Mouse (Mus musculus): ENCODE measurements around the gene Cck. TPM values are rescaled to one million over a fixed set of nuclear protein-coding genes. Genes with fewer than 3 reads are reported as not detected.
A peak's percentile ranks its signal among the peaks of the same experiment; 100 is the strongest.
"Not testable (repeated sequence)": the region's sequence is repeated elsewhere in the genome, so short reads cannot be mapped to it uniquely, and the experiment has no call there.

Cck gene
- total and polyA plus RNA-seq, 2 experiments from 2014 or later: 0.29 TPM; not detected in 1

DNA sequence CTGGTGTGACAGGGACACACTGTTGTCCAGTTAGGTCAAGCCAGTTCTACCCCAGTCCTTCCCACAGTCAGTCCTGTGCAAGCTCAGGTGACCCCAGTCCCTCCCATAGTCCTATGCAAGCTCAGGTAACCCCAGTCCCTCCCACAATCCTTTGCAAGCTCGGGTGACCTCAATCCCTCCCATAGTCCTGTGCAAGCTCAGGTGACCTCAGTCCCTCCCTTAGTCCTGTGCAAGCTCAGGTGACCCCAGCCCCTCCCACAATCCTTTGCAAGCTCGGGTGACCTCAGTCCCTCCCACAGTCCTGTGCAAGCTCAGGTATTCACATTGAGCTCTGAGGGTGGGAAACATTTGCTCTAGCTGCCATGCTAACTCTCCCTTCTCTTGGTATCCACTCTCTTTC is 35.5 kb downstream of the Cck start:
- Histone ChIP-seq H3K4me2 (ENCODE audit: low read depth, low read length) (no peak overlapping the region), H3K9me3 (replicated peaks; ENCODE audit: control insufficient read depth, low read length) (no peaks in the 10 kb centered on the region), H3K4me1 (ENCODE audit: control insufficient read depth, insufficient read depth) (no peaks in the 10 kb centered on the region), H3K36me3 (replicated peaks; ENCODE audit: control insufficient read depth, insufficient read depth, low read length) (peaks cover 82% of the 10 kb centered on the region), H3K27me3 (ENCODE audit: control insufficient read depth, insufficient read depth, low read length) (no peaks in the 10 kb centered on the region), H3K27ac (ENCODE audit: low read depth) (no peak overlapping the region), H3K9ac (replicated peaks; ENCODE audit: low read depth, low read length) (no peak overlapping the region), H3K4me3 (ENCODE audit: low read depth, low read length) (no peak overlapping the region)
- TF ChIP-seq EP300 (IDR thresholded peaks at IDR 0.05; ENCODE audit: low read depth) (no peak), CTCF (IDR thresholded peaks at IDR 0.05; ENCODE audit: low read depth) (no peak)
- ATAC-seq (ENCODE audit: insufficient read depth, low read depth) (0 out of 2 replicates have a peak, but pooled peaks have one; percentile 29), DNase-seq (ENCODE audit: low spot score) (no peak)
- WGBS: 77% methylated on average over 2 of the region's 2 CpGs

DNA sequence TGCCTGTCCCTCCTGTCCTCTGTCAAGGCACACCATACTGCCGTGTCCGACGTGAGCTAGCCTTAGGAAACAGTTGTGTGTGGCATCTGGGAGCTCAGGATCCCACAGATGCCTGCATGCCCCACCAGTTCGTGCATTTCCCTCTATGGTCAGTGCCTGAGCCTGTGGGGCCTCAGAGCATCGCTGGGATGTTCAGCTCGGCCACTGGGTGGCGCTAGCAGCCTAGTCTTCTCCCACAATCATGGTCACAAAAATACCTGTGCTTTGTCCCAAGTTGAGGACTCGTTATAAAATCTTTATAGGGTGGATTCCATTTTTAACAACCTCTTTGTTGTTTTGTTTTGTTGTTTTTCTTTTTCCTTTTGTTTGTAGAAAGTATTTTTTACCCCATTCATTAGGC is 37.0 kb downstream of the Cck start:
- no peak overlapping the region for H3K9ac ChIP-seq (replicated peaks; ENCODE audit: low read depth, low read length)
- TF ChIP-seq CTCF (IDR thresholded peaks at IDR 0.05; ENCODE audit: low read depth) (peak; percentile 71), EP300 (IDR thresholded peaks at IDR 0.05; ENCODE audit: low read depth) (no peak)
- peaks cover 89% of the 10 kb centered on the region for H3K36me3 ChIP-seq (replicated peaks; ENCODE audit: control insufficient read depth, insufficient read depth, low read length)
- no peaks in the 10 kb centered on the region for H3K9me3 ChIP-seq (replicated peaks; ENCODE audit: control insufficient read depth, low read length)
- H3K27me3 ChIP-seq (ENCODE audit: control insufficient read depth, insufficient read depth, low read length): no peaks in the 10 kb centered on the region
- no peaks in the 10 kb centered on the region for H3K4me1 ChIP-seq (ENCODE audit: control insufficient read depth, insufficient read depth)
- no peak overlapping the region for H3K27ac ChIP-seq (ENCODE audit: low read depth)
- ATAC-seq (ENCODE audit: insufficient read depth, low read depth) (no peak; the same call in 1 of the 2 replicates), DNase-seq (ENCODE audit: low spot score) (peak; percentile 45)
- H3K4me2 ChIP-seq (ENCODE audit: low read depth, low read length): no peak overlapping the region
- 31% methylated on average over 8 of the region's 8 CpGs for WGBS
- H3K4me3 ChIP-seq (ENCODE audit: low read depth, low read length): no peak overlapping the region

DNA sequence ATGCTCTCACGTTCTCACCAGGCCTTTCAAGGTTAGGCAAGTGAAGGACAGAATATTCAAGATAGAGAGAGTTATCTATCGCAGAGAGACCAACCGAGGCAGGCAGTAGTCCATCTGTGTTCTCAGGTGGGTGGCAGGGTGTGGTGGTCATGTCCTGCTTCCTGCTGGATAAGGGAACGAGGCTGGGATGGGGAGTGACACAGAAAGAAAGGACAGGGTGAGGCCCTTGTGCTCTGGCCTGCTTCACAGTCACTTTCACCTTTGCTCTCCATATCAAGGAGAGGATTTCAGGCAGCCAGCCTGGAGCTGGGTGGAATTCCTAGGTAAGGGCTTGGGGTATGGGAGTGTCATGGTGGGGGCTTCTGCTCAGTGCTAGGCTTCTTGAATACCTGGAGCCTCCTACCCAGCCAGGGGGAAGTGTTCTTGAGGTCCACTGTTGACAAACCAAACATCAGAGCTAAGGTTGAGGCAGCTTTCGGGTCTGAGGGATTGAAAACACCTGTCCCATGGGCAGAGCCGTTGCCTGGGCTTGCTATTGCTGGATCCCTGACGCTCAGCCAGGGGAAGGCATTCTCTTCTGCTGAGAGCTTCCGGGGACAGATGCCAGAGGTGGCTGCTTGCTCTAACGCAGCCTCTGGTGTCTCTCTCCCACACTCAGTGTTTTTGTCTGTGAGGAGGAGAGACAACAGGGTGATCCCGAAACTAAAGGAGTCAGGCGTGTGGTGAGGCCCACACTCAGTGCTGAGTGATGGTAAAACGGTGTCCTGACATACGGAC is 38.6 kb downstream of the Cck start:
- DNase-seq (ENCODE audit: low spot score) (peak; percentile 19), ATAC-seq (ENCODE audit: insufficient read depth, low read depth) (no peak)
- Histone ChIP-seq H3K9ac (replicated peaks; ENCODE audit: low read depth, low read length) (no peak overlapping the region), H3K4me3 (ENCODE audit: low read depth, low read length) (no peak overlapping the region), H3K36me3 (replicated peaks; ENCODE audit: control insufficient read depth, insufficient read depth, low read length) (peaks cover 88% of the 10 kb centered on the region), H3K27ac (ENCODE audit: low read depth) (no peak overlapping the region), H3K27me3 (ENCODE audit: control insufficient read depth, insufficient read depth, low read length) (no peaks in the 10 kb centered on the region), H3K4me2 (ENCODE audit: low read depth, low read length) (no peak overlapping the region), H3K4me1 (ENCODE audit: control insufficient read depth, insufficient read depth) (no peaks in the 10 kb centered on the region), H3K9me3 (replicated peaks; ENCODE audit: control insufficient read depth, low read length) (no peaks in the 10 kb centered on the region)
- TF ChIP-seq CTCF (IDR thresholded peaks at IDR 0.05; ENCODE audit: low read depth) (no peak), EP300 (IDR thresholded peaks at IDR 0.05; ENCODE audit: low read depth) (no peak)
- 55% methylated on average over 13 of the region's 13 CpGs for WGBS

DNA sequence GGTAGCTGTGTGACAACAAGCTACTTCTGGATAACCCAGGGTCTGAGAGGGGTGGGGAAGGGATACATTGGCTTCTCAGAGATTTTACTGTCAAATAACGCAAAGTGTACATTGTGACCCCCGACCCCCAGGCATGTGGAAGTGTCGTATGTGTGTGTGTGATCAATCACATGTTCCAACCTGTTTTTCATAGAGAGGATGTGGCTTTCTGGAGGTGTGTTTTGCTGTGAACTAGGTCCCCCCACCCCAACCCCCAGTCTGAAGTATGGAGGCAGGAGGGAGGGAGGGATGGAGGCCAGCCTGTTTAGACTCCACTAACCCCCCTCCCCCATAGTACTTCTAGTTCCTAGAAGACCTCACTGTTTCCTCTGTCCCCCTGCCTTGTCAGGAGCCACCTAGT is 40.6 kb downstream of the Cck start:
- Histone ChIP-seq H3K27ac (ENCODE audit: low read depth) (no peak overlapping the region), H3K9ac (replicated peaks; ENCODE audit: low read depth, low read length) (no peak overlapping the region), H3K4me1 (ENCODE audit: control insufficient read depth, insufficient read depth) (no peaks in the 10 kb centered on the region), H3K4me2 (ENCODE audit: low read depth, low read length) (no peak overlapping the region), H3K27me3 (ENCODE audit: control insufficient read depth, insufficient read depth, low read length) (no peaks in the 10 kb centered on the region), H3K9me3 (replicated peaks; ENCODE audit: control insufficient read depth, low read length) (no peaks in the 10 kb centered on the region), H3K36me3 (replicated peaks; ENCODE audit: control insufficient read depth, insufficient read depth, low read length) (peaks cover 88% of the 10 kb centered on the region), H3K4me3 (ENCODE audit: low read depth, low read length) (no peak overlapping the region)
- DNase-seq (ENCODE audit: low spot score): no peak
- TF ChIP-seq EP300 (IDR thresholded peaks at IDR 0.05; ENCODE audit: low read depth): no peak
- no peak for TF ChIP-seq CTCF (IDR thresholded peaks at IDR 0.05; ENCODE audit: low read depth)
- no peak for ATAC-seq (ENCODE audit: insufficient read depth, low read depth)
- 93% methylated on average over 3 of the region's 3 CpGs for WGBS

DNA sequence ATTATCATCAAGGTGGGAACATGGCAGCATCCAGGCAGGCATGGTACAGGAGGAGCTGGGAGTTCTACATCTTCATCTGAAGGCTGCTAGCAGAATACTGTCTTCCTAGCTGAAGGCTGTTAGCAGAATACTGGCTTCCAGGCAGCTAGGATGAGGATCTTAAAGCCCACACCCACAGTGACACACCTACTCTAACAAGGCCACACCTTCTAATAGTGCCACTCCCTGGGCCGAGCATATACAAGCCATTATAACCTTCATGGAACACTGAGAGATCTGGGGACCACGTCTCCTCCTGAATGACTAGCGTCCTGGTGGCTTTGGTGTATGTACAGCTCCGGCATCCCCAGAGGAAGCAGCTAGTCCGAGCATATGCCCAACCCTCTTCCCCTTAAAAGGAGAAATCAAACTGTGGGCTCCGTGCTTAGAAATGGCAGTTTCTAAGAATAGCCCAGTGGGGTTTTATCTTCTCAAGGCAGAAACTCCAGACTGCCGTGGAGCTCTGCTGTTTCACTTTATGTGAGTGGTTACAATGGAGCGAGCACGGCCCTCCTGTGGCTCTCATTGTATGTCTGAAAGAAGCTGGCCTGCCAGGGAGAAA is 43.1 kb downstream of the Cck start:
- not testable (repeated sequence) for H3K4me2 ChIP-seq (ENCODE audit: low read depth, low read length); ATAC-seq (ENCODE audit: insufficient read depth, low read depth); H3K27ac ChIP-seq (ENCODE audit: low read depth); H3K4me1 ChIP-seq (ENCODE audit: control insufficient read depth, insufficient read depth); H3K27me3 ChIP-seq (ENCODE audit: control insufficient read depth, insufficient read depth, low read length); H3K9me3 ChIP-seq (replicated peaks; ENCODE audit: control insufficient read depth, low read length); H3K4me3 ChIP-seq (ENCODE audit: low read depth, low read length); DNase-seq (ENCODE audit: low spot score); H3K9ac ChIP-seq (replicated peaks; ENCODE audit: low read depth, low read length)
- peaks cover 96% of the 10 kb centered on the region for H3K36me3 ChIP-seq (replicated peaks; ENCODE audit: control insufficient read depth, insufficient read depth, low read length)
- 31% methylated on average over 9 of the region's 9 CpGs for WGBS
